Mouse (Mus musculus) hindbrain, embryonic 10.5 days (tissue): ENCODE data around the gene St8sia1. TPM values are rescaled to one million over a fixed set of nuclear protein-coding genes. Genes with fewer than 3 reads are reported as not detected.
"Not testable (repeated sequence)": the region's sequence is repeated elsewhere in the genome, so short reads cannot be mapped to it uniquely, and the experiment has no call there.

Experiments
- DNase-seq: peaks from one replicate; pipeline ENCODE4 v3.0.0-alpha.2; 2017; ENCODE audit warnings: low spot score
- H3K27ac ChIP-seq: fragments of 300-500 bp; sonication (generic); 2 replicates; pipeline ENCODE4 v1.5.1; 2016; ENCODE audit warnings: mild to moderate bottlenecking, moderate library complexity
- H3K27me3 ChIP-seq: fragments of 300-500 bp; sonication (generic); 2 replicates; pipeline ENCODE4 v1.6.1; 2016; ENCODE audit warnings: mild to moderate bottlenecking; ENCODE audit not compliant: poor library complexity, insufficient read depth, severe bottlenecking
- H3K36me3 ChIP-seq: fragments of 300-500 bp; sonication (generic); 2 replicates; pipeline ENCODE4 v1.6.1; 2016; ENCODE audit warnings: mild to moderate bottlenecking, moderate library complexity
- H3K4me1 ChIP-seq: fragments of 300-500 bp; sonication (generic); replicated peaks from 2 replicates; pipeline ENCODE4 v1.6.1; 2016; ENCODE audit warnings: mild to moderate bottlenecking
- H3K4me3 ChIP-seq: fragments of 300-500 bp; sonication (generic); 2 replicates; pipeline ENCODE4 v1.5.1; 2016; ENCODE audit warnings: mild to moderate bottlenecking, moderate library complexity
- H3K9me3 ChIP-seq: fragments of 300-500 bp; sonication (generic); 2 replicates; pipeline ENCODE4 v1.6.1; 2016; ENCODE audit warnings: mild to moderate bottlenecking, moderate library complexity
- WGBS: fragments of 180-500 bp; shearing (Covaris S2); methylation state at CpG from one replicate; pipeline ENCODE4 v1.1.7; 2016; 5-methylcytosine and 5-hydroxymethylcytosine counted together
- polyA plus RNA-seq: library from polyadenylated mRNA; unstranded; fragments of >200 nt; fragmentation: Nextera tagmentation; extraction: Ambion mirVana; gene quantifications from 2 replicates; pipeline ENCODE4 v1.2.1, GENCODE M21; 2016

The St8sia1 gene
- 3.6 and 5.4 TPM in 2 replicates for polyA plus RNA-seq

- Histone ChIP-seq H3K27me3 (peaks cover 16% of the 10 kb centered on the region), H3K4me1 (peaks cover 35% of the 10 kb centered on the region), H3K27ac (peak within 1 kb of the TSS; percentile 97), H3K36me3 (peaks cover 11% of the 10 kb centered on the region; the same call in 1 of the 2 replicates), H3K9me3 (no peaks in the 10 kb centered on the region), H3K4me3 (peak within 1 kb of the TSS; percentile 79)
- DNase-seq = peak; percentile 78
- under 1% methylated on average over 45 of the region's 45 CpGs for WGBS
These were observed at the start of gene St8sia1 for GRCm38 (mm10) chr6:142964076-142964530. Gene St8sia1, minus strand, starts transcription at chr6:142964452.

GRCm38 (mm10) chr6:143012513-143013215, 48.4 kb upstream of the St8sia1 start:
- Histone ChIP-seq H3K9me3 (no peaks in the 10 kb centered on the region), H3K4me1 (no peaks in the 10 kb centered on the region), H3K27me3 (no peaks in the 10 kb centered on the region), H3K27ac (no peak overlapping the region), H3K4me3 (no peak overlapping the region), H3K36me3 (peaks cover 70% of the 10 kb centered on the region)
- 94% methylated on average over 15 of the region's 15 CpGs for WGBS
- no peak for DNase-seq

GRCm38 (mm10) chr6:143008865-143009264, 44.6 kb upstream of the St8sia1 start:
- Histone ChIP-seq H3K27ac (no peak overlapping the region), H3K4me3 (no peak overlapping the region), H3K4me1 (no peaks in the 10 kb centered on the region), H3K9me3 (peaks cover 4% of the 10 kb centered on the region; the same call in 1 of the 2 replicates), H3K36me3 (peaks cover 55% of the 10 kb centered on the region), H3K27me3 (no peaks in the 10 kb centered on the region)
- no peak for DNase-seq
- 82% methylated on average over 5 of the region's 5 CpGs for WGBS

GRCm38 (mm10) chr6:143005209-143005608, 41.0 kb upstream of the St8sia1 start:
- not testable (repeated sequence) for H3K9me3 ChIP-seq, H3K4me3 ChIP-seq, H3K4me1 ChIP-seq, H3K27me3 ChIP-seq, DNase-seq, H3K27ac ChIP-seq
- WGBS = 90% methylated on average over 9 of the region's 9 CpGs
- H3K36me3 ChIP-seq = peaks cover 21% of the 10 kb centered on the region

GRCm38 (mm10) chr6:143004801-143005200, 40.5 kb upstream of the St8sia1 start:
- no peak overlapping the region for H3K4me3 ChIP-seq
- peaks cover 17% of the 10 kb centered on the region for H3K36me3 ChIP-seq
- no peak overlapping the region for H3K27ac ChIP-seq
- WGBS = 79% methylated on average over 9 of the region's 9 CpGs
- no peaks in the 10 kb centered on the region for H3K27me3 ChIP-seq
- no peaks in the 10 kb centered on the region for H3K4me1 ChIP-seq
- peaks cover 4% of the 10 kb centered on the region; the same call in 1 of the 2 replicates for H3K9me3 ChIP-seq
- no peak for DNase-seq

- Histone ChIP-seq H3K4me3 (no peak overlapping the region), H3K9me3 (no peaks in the 10 kb centered on the region), H3K27me3 (no peaks in the 10 kb centered on the region), H3K27ac (no peak overlapping the region), H3K4me1 (peaks cover 10% of the 10 kb centered on the region), H3K36me3 (no peaks in the 10 kb centered on the region)
- 81% methylated on average over 12 of the region's 12 CpGs for WGBS
- DNase-seq = no peak
These were observed 34.2 kb upstream of the St8sia1 start for GRCm38 (mm10) chr6:142998221-142998999.

GRCm38 (mm10) chr6:142996887-142997286, 32.6 kb upstream of the St8sia1 start:
- no peaks in the 10 kb centered on the region for H3K9me3 ChIP-seq
- DNase-seq = no peak
- H3K4me3 ChIP-seq = no peak overlapping the region
- WGBS = 68% methylated on average over 3 of the region's 3 CpGs
- no peak overlapping the region for H3K27ac ChIP-seq
- H3K36me3 ChIP-seq = no peaks in the 10 kb centered on the region
- H3K4me1 ChIP-seq = peaks cover 16% of the 10 kb centered on the region
- H3K27me3 ChIP-seq = no peaks in the 10 kb centered on the region; the same call in 1 of the 2 replicates

- H3K36me3 ChIP-seq = no peaks in the 10 kb centered on the region
- no peak overlapping the region for H3K27ac ChIP-seq
- peaks cover 20% of the 10 kb centered on the region for H3K4me1 ChIP-seq
- no peak for DNase-seq
- no peaks in the 10 kb centered on the region for H3K9me3 ChIP-seq
- H3K4me3 ChIP-seq = no peak overlapping the region
- no peaks in the 10 kb centered on the region; the same call in 1 of the 2 replicates for H3K27me3 ChIP-seq
- 74% methylated on average over 5 of the region's 5 CpGs for WGBS
These were observed 31.3 kb upstream of the St8sia1 start for GRCm38 (mm10) chr6:142995567-142995966.

GRCm38 (mm10) chr6:142994821-142995220, 30.6 kb upstream of the St8sia1 start:
- no peak for DNase-seq
- no peak overlapping the region for H3K27ac ChIP-seq
- 76% methylated on average over 7 of the region's 7 CpGs for WGBS

GRCm38 (mm10) chr6:142993705-142994698, 29.8 kb upstream of the St8sia1 start:
- no peak overlapping the region; the same call in 1 of the 2 replicates for H3K27ac ChIP-seq
- no peaks in the 10 kb centered on the region for H3K9me3 ChIP-seq
- peaks cover 20% of the 10 kb centered on the region for H3K4me1 ChIP-seq
- H3K36me3 ChIP-seq = no peaks in the 10 kb centered on the region
- no peaks in the 10 kb centered on the region; the same call in 1 of the 2 replicates for H3K27me3 ChIP-seq
- no peak overlapping the region for H3K4me3 ChIP-seq
- peak; percentile 9 for DNase-seq
- WGBS = 36% methylated on average over 14 of the region's 14 CpGs

More at GRCm38 (mm10) chr6:142994821-142995220, 30.6 kb upstream of the St8sia1 start:
- no peak overlapping the region for H3K4me3 ChIP-seq
- H3K9me3 ChIP-seq = no peaks in the 10 kb centered on the region
- no peaks in the 10 kb centered on the region; the same call in 1 of the 2 replicates for H3K27me3 ChIP-seq
- H3K4me1 ChIP-seq = peaks cover 20% of the 10 kb centered on the region
- H3K36me3 ChIP-seq = no peaks in the 10 kb centered on the region

GRCm38 (mm10) chr6:142992971-142993370, 28.7 kb upstream of the St8sia1 start:
- no peak for DNase-seq
- Histone ChIP-seq H3K4me3 (no peak overlapping the region), H3K27ac (no peak overlapping the region), H3K27me3 (no peaks in the 10 kb centered on the region; the same call in 1 of the 2 replicates), H3K9me3 (no peaks in the 10 kb centered on the region), H3K36me3 (no peaks in the 10 kb centered on the region), H3K4me1 (peaks cover 20% of the 10 kb centered on the region)
- WGBS = 83% methylated on average over 2 of the region's 2 CpGs

GRCm38 (mm10) chr6:142992099-142992498, 27.8 kb upstream of the St8sia1 start:
- peaks cover 20% of the 10 kb centered on the region for H3K4me1 ChIP-seq
- WGBS = 64% methylated on average over 7 of the region's 7 CpGs
- H3K36me3 ChIP-seq = no peaks in the 10 kb centered on the region
- no peak for DNase-seq
- H3K27ac ChIP-seq = no peak overlapping the region
- H3K27me3 ChIP-seq = no peaks in the 10 kb centered on the region; the same call in 1 of the 2 replicates
- H3K9me3 ChIP-seq = no peaks in the 10 kb centered on the region
- H3K4me3 ChIP-seq = no peak overlapping the region
